Mouse (Mus musculus): Measurements from ENCODE around the gene Cyb5r4. TPM values are rescaled to one million over a fixed set of nuclear protein-coding genes. Genes with fewer than 3 reads are reported as not detected.
"Not testable (repeated sequence)": the region's sequence is repeated elsewhere in the genome, so short reads cannot be mapped to it uniquely, and the experiment has no call there.

Gene Cyb5r4
- polyA plus RNA-seq, 1 experiment from 2014 or later = 54.6 TPM

DNA sequence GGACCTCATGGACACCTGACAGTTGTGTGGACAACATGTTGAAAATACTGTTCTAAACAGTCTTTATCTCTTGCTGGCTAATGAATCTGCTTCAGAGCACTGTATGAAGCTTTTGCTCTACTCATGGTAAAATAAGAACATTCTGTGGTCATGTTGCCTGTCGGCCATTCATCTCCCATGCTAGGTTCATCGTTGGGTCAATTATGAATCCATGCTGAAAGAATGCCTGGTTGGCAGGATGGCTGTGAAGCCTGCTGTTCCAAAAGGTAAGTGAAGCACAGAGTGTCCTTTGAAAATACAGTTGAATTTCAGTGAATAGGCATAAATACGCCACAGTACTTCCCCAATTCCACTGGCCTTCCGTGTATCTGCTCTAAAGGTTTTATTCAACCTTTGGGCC lies 10.4 kb downstream of the Cyb5r4 start:
- H3K9ac ChIP-seq = no peak overlapping the region
- H3K9me3 ChIP-seq = no peaks in the 10 kb centered on the region
- no peak overlapping the region for H3K4me2 ChIP-seq (replicated peaks)
- H3K4me1 ChIP-seq = peaks cover 9% of the 10 kb centered on the region
- H3K36me3 ChIP-seq = 0 out of 2 replicates have a peak, but pooled peaks cover 4% of the 10 kb centered on the region
- WGBS = 87% methylated on average over 4 of the region's 4 CpGs
- no peaks in the 10 kb centered on the region for H3K27me3 ChIP-seq
- H3K4me3 ChIP-seq = no peak overlapping the region
- ATAC-seq (ENCODE audit: insufficient number of reproducible peaks, insufficient read depth, low FRiP score, low TSS enrichment) = no peak
- H3K27ac ChIP-seq = no peak overlapping the region

DNA sequence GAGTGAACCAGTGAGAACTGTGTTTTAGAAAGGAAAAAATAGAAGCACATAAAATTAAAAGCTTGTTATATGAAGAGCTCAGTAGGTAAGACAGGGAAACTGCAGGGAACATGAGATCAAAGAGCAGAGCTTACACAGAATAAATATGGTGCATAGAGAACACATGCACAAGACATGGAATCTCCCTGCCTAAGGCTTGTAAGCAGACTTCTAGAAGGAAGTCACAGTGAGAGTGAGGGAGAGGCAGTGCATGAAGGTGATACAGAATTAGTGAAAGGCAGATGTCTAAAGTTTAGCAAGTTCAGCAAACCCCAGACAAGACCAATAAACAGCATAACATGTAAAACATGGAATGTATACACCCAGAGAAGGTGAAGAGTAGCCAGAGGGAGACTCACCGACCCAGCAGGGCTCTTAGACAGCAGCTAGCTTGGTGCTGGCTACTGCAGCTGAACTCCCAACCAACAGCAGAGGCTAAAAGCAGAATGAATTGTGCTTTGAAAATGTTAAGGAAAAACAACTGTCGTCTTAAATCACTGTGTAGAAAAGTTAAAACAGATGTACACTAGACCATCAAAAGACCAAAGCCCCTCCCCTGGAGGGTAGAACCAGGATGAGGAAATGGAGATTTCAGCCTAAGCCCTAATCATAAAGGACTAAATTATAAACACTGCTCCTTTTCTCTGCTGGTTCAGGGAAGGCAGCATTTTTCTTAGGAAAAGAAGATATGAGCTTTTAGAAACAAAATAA lies 13.2 kb downstream of the Cyb5r4 start:
- 21% methylated on average over 2 of the region's 2 CpGs for WGBS
- no peak for ATAC-seq (ENCODE audit: insufficient number of reproducible peaks, insufficient read depth, low FRiP score, low TSS enrichment)
- peaks cover 9% of the 10 kb centered on the region for H3K4me1 ChIP-seq
- no peaks in the 10 kb centered on the region for H3K27me3 ChIP-seq
- H3K9me3 ChIP-seq = no peaks in the 10 kb centered on the region
- peak overlapping the region; percentile 63 for H3K27ac ChIP-seq
- no peak overlapping the region for H3K4me2 ChIP-seq (replicated peaks)
- H3K4me3 ChIP-seq = no peak overlapping the region
- no peaks in the 10 kb centered on the region for H3K36me3 ChIP-seq
- peak overlapping the region; percentile 10; the same call in 1 of the 2 replicates for H3K9ac ChIP-seq

DNA sequence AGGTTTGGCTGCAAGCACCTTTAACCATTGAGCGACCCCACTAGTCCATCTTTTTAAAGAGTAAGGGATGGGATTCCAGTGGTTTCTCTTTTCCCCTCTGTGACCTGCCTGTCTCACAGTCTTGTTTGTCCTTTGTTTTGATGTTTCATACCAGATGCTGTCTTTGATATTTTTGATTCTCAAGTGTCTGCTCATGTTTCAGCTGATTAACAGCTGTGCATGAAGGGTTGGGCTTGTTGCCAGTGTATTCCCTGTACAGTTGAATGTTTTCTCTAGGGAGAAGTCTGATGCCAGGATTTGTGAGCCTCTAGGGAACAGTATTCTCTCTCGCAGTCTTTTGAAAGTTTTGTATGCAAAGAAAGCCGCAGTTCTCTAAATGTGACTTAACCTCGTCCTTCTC lies 27.6 kb downstream of the Cyb5r4 start:
- 64% methylated on average over 4 of the region's 4 CpGs for WGBS
- no peak overlapping the region for H3K4me2 ChIP-seq (replicated peaks)
- no peak overlapping the region for H3K27ac ChIP-seq
- H3K36me3 ChIP-seq = no peaks in the 10 kb centered on the region
- no peaks in the 10 kb centered on the region for H3K9me3 ChIP-seq
- H3K9ac ChIP-seq = no peak overlapping the region
- H3K4me1 ChIP-seq = peaks cover 6% of the 10 kb centered on the region; the same call in 1 of the 2 replicates
- ATAC-seq (ENCODE audit: insufficient number of reproducible peaks, insufficient read depth, low FRiP score, low TSS enrichment) = 0 out of 2 replicates have a peak, but pooled peaks have one; percentile 35
- H3K4me3 ChIP-seq = no peak overlapping the region
- H3K27me3 ChIP-seq = no peaks in the 10 kb centered on the region

DNA sequence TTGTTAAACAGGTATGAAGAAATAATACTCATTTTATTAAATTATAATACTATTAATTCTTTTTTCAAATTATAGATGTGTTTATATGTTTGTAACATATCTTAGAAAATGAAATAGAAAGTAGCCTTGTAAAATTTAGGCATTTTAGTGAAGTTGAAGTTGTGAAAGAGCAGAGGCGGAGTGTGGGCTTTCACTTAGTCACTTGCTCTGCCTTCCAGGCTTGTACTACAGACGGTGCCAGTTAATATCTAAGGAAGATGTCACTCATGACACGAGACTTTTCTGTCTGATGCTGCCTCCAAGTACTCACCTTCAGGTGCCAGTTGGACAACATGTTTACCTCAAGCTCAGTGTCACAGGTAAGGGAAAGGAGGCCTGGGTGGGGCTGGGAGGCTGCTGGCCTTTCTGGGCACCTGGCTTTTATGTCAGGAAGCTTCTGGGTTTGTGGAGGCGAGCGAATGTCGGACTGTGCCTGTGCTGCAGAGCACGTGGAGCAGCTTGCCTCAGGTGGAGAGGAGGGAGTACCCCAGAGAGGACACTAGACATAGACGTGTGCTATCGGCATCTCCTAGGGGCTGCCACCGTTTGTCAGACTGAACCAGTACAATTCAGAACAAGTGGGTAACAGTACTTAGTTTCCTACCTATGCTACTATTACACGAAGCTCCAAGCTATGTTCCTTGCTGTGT lies 33.9 kb downstream of the Cyb5r4 start:
- ATAC-seq (ENCODE audit: insufficient number of reproducible peaks, insufficient read depth, low FRiP score, low TSS enrichment) = no peak
- Histone ChIP-seq H3K4me1 (no peaks in the 10 kb centered on the region), H3K27me3 (no peaks in the 10 kb centered on the region), H3K4me2 (replicated peaks) (no peak overlapping the region), H3K9me3 (no peaks in the 10 kb centered on the region), H3K27ac (no peak overlapping the region), H3K4me3 (no peak overlapping the region), H3K36me3 (peaks cover 10% of the 10 kb centered on the region), H3K9ac (no peak overlapping the region)
- 87% methylated on average over 11 of the region's 11 CpGs for WGBS

DNA sequence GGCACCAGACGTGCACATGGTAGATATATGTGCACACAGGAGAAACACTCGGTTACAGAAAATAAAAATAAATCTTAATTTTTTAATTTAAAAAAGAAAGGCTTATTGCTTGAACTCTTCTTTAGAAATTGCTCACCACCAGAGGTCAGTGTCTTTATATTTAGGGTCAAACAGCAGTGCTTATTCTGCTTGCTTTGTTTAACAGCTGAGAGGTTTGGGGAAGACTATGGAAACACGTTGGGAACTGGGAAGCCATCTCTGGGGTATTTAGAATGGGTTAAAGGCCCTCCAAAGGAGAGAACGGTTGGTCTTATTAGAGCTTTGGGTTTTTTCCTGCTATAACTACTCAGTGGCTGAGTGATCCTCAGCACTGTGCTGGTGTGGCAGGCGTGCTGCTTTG lies 40.5 kb downstream of the Cyb5r4 start:
- no peak overlapping the region for H3K27ac ChIP-seq
- H3K9me3 ChIP-seq = no peaks in the 10 kb centered on the region
- no peaks in the 10 kb centered on the region for H3K4me1 ChIP-seq
- no peak for ATAC-seq (ENCODE audit: insufficient number of reproducible peaks, insufficient read depth, low FRiP score, low TSS enrichment)
- H3K4me3 ChIP-seq = no peak overlapping the region
- H3K36me3 ChIP-seq = peaks cover 14% of the 10 kb centered on the region
- no peak overlapping the region for H3K9ac ChIP-seq
- no peaks in the 10 kb centered on the region for H3K27me3 ChIP-seq
- 78% methylated on average over 5 of the region's 5 CpGs for WGBS
- no peak overlapping the region for H3K4me2 ChIP-seq (replicated peaks)

DNA sequence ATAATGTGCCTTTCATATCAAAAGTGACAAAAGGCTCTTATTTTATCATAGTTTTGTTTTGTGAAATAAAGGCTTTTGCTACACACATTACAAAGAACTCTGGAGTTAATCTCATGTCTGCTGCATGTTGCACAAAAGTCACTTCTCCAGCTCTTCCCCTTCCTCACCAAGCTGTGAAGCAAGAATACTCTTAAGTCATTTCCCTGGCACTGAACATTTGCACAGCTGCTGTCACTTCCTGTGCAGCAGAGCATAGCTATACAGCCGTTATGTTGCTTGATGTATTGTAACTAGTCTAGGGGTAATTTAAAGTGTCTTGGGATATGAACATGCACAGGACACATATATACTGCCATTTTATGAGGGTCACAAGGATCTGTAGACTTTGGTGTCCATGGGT lies 46.3 kb downstream of the Cyb5r4 start:
- Histone ChIP-seq H3K4me3 (no peak overlapping the region), H3K9ac (no peak overlapping the region), H3K4me1 (no peaks in the 10 kb centered on the region), H3K27me3 (no peaks in the 10 kb centered on the region), H3K36me3 (peaks cover 21% of the 10 kb centered on the region), H3K4me2 (replicated peaks) (no peak overlapping the region), H3K27ac (no peak overlapping the region), H3K9me3 (no peaks in the 10 kb centered on the region)
- WGBS = 87% methylated on average over 1 of the region's 1 CpGs
- ATAC-seq (ENCODE audit: insufficient number of reproducible peaks, insufficient read depth, low FRiP score, low TSS enrichment) = no peak

DNA sequence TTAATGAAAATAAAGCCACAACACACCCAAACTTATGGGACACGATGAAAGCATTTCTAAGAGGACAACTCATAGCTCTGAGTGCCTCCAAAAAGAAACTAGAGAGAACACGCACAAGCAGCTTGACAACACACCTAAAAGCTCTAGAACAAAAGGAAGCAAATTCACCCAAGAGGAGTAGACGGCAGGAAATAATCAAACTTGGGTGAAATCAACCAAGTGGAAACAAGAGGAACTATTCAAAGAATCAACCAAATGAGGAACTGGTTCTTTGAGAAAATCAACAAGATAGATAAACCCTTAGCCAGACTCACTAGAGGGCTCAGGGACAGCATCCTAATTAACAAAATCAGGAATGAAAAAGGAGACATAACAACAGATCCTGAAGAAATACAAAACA lies 49.8 kb downstream of the Cyb5r4 start:
- not testable (repeated sequence) for H3K9ac ChIP-seq; H3K9me3 ChIP-seq; H3K27ac ChIP-seq; H3K4me1 ChIP-seq; H3K27me3 ChIP-seq; ATAC-seq (ENCODE audit: insufficient number of reproducible peaks, insufficient read depth, low FRiP score, low TSS enrichment); H3K4me3 ChIP-seq; H3K4me2 ChIP-seq (replicated peaks)
- H3K36me3 ChIP-seq = peaks cover 21% of the 10 kb centered on the region
- 91% methylated on average over 3 of the region's 3 CpGs for WGBS

DNA sequence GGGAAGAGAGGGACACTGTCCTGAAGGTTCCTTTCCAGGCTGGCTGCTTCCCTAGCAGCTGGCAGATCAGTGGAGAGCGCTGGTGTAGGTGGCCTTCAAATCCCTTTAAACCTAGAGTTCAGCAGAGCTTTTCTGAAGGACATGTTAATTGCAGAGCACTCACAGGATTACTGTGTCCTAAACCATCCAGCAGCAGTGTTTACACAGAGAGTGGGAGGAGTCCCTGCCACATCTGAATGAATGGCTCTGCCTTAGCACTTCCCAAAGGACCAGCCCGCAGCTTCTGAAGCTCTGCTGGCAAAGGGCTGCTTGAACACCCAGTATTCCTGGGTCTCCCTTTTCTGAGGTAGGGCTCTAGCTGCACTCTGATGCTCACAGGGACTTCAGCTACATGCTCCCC lies 56.1 kb downstream of the Cyb5r4 start:
- Histone ChIP-seq H3K4me1 (no peaks in the 10 kb centered on the region), H3K27ac (no peak overlapping the region), H3K36me3 (no peaks in the 10 kb centered on the region), H3K9ac (no peak overlapping the region), H3K4me2 (replicated peaks) (no peak overlapping the region), H3K4me3 (no peak overlapping the region), H3K9me3 (no peaks in the 10 kb centered on the region), H3K27me3 (no peaks in the 10 kb centered on the region)
- ATAC-seq (ENCODE audit: insufficient number of reproducible peaks, insufficient read depth, low FRiP score, low TSS enrichment) = peak; percentile 15; the same call in 1 of the 2 replicates
- WGBS = 39% methylated on average over 2 of the region's 2 CpGs

DNA sequence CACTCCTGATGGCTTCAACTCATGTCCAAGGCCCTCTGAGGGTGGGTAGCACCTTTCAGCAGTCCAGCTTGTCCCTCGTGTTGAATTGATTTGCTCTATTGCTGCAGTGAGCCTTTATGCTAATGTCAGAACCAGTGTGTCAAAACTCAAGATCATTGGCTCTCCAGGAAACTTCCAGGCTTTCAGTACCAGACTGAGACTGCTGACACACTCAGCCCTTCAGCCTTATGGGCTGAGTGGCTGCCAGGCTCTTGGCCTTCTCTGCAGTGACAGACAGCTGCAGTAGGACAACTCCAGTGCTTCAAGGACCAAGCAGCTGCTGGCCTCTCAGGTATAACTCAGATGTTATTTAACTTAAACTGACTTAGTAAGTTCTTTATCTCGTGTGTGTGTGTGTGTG lies 57.7 kb downstream of the Cyb5r4 start:
- Histone ChIP-seq H3K27ac (no peak overlapping the region), H3K9ac (no peak overlapping the region), H3K36me3 (no peaks in the 10 kb centered on the region), H3K4me3 (no peak overlapping the region), H3K27me3 (no peaks in the 10 kb centered on the region), H3K9me3 (no peaks in the 10 kb centered on the region), H3K4me1 (no peaks in the 10 kb centered on the region), H3K4me2 (replicated peaks) (no peak overlapping the region)
- no peak for ATAC-seq (ENCODE audit: insufficient number of reproducible peaks, insufficient read depth, low FRiP score, low TSS enrichment)
- WGBS = 59% methylated on average over 2 of the region's 2 CpGs

DNA sequence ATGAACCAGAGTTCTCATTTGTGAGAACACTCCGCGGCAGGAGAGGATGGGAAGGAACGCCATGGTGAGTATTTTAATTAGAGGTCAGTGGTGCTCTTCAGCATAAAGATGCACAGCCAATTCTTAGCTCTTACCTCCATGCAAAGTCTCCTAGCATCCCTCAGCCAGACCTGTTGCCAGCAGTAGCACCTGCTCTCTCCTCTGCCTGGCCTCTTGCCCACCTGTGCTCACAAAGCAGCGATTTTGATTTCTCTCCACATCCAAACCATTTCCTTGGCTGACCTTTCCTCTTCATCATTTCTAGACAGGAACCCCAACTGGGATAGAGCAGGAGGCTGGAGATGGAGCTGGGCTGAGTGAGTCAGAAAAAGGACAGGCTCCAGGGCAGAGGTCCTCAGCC lies 65.2 kb downstream of the Cyb5r4 start:
- WGBS = 87% methylated on average over 4 of the region's 4 CpGs
- H3K36me3 ChIP-seq = no peaks in the 10 kb centered on the region
- H3K27ac ChIP-seq = no peak overlapping the region

DNA sequence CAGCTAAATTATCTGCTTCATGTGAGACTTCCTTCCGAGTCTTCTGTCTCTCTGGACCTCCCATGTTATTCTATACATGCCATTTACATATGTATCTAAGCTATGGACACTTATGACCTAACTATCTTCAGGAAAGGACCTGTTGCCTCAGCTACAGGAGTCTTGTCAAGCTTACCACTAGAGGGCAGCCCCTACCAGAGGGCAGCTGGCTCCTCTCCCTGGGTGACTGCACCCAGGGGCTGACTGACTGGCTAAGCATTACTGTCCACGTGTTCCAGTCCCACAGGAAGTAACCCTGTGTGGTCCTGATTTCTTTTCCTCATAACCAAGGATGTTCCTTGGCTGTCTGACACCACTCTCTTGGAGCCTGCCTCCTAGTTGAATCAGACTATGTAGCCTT lies 76.2 kb downstream of the Cyb5r4 start:
- WGBS = 54% methylated on average over 2 of the region's 2 CpGs
- Histone ChIP-seq H3K4me1 (no peaks in the 10 kb centered on the region), H3K27ac (no peak overlapping the region), H3K9ac (no peak overlapping the region), H3K36me3 (no peaks in the 10 kb centered on the region), H3K4me3 (no peak overlapping the region), H3K9me3 (no peaks in the 10 kb centered on the region), H3K4me2 (replicated peaks) (no peak overlapping the region), H3K27me3 (no peaks in the 10 kb centered on the region)
- ATAC-seq (ENCODE audit: insufficient number of reproducible peaks, insufficient read depth, low FRiP score, low TSS enrichment) = no peak

More for the DNA sequence above, 65.2 kb downstream of the Cyb5r4 start:
- Histone ChIP-seq H3K9ac (no peak overlapping the region), H3K4me2 (replicated peaks) (no peak overlapping the region), H3K27me3 (no peaks in the 10 kb centered on the region), H3K4me1 (no peaks in the 10 kb centered on the region), H3K4me3 (no peak overlapping the region), H3K9me3 (no peaks in the 10 kb centered on the region)
- no peak for ATAC-seq (ENCODE audit: insufficient number of reproducible peaks, insufficient read depth, low FRiP score, low TSS enrichment)

DNA sequence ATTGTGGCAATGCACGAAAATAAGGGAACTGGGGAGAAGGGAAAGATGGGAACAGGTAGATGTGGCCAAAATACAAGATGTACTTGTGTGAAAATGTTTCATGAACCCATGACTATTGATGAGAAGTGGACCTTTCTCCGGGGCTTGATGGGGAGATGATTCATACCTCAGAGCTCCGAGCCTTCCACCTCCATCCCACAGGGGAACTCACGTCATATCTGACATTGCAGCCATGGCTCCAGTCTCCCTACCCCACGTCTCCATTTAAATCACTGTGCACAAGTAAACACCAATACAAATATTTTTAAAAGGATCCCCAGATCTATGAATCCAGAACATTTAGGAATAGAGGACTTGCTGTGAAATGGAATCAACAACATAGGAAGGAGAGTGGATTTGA lies 93.2 kb downstream of the Cyb5r4 start:
- no peaks in the 10 kb centered on the region for H3K36me3 ChIP-seq
- ATAC-seq (ENCODE audit: insufficient number of reproducible peaks, insufficient read depth, low FRiP score, low TSS enrichment) = no peak
- WGBS = 79% methylated on average over 5 of the region's 5 CpGs

More for the DNA sequence above, 93.2 kb downstream of the Cyb5r4 start:
- no peak overlapping the region for H3K4me2 ChIP-seq (replicated peaks)
- H3K4me3 ChIP-seq = no peak overlapping the region
- no peak overlapping the region for H3K27ac ChIP-seq
- H3K9ac ChIP-seq = no peak overlapping the region
- no peaks in the 10 kb centered on the region for H3K4me1 ChIP-seq
- H3K27me3 ChIP-seq = no peaks in the 10 kb centered on the region
- no peaks in the 10 kb centered on the region for H3K9me3 ChIP-seq
